Mouse (Mus musculus) kidney, embryonic 15.5 days (tissue): ENCODE data around the gene Ing5. TPM values are rescaled to one million over a fixed set of nuclear protein-coding genes. Genes with fewer than 3 reads are reported as not detected.
"Not testable (repeated sequence)": the region's sequence is repeated elsewhere in the genome, so short reads cannot be mapped to it uniquely, and the experiment has no call there.

Source experiments
- ATAC-seq: fragments of 200-750 bp; cut with Nextera tagmentation; replicated peaks from 2 replicates; pipeline ENCODE4 v1.8.0; 2017; ENCODE audit warnings: moderate TSS enrichment; ENCODE audit not compliant: low FRiP score
- H3K27ac ChIP-seq: fragments of 300-500 bp; sonication (generic); 2 replicates; pipeline ENCODE4 v1.5.1; 2015; ENCODE audit warnings: mild to moderate bottlenecking, inconsistent platforms
- H3K27me3 ChIP-seq: fragments of 300-500 bp; sonication (generic); 2 replicates; pipeline ENCODE4 v1.6.1; 2015; ENCODE audit warnings: inconsistent platforms
- H3K36me3 ChIP-seq: fragments of 300-500 bp; sonication (generic); 2 replicates; pipeline ENCODE4 v1.6.1; 2015; ENCODE audit warnings: inconsistent platforms
- H3K4me1 ChIP-seq: fragments of 300-500 bp; sonication (generic); 2 replicates; pipeline ENCODE4 v1.6.1; 2015; ENCODE audit warnings: inconsistent platforms
- H3K4me2 ChIP-seq: fragments of 300-500 bp; sonication (generic); 2 replicates; pipeline ENCODE4 v1.6.1; 2015; ENCODE audit warnings: moderate library complexity, mild to moderate bottlenecking, inconsistent platforms
- H3K4me3 ChIP-seq: fragments of 300-500 bp; sonication (generic); replicated peaks from 2 replicates; pipeline ENCODE4 v1.5.1; 2015; ENCODE audit warnings: mild to moderate bottlenecking, inconsistent platforms
- H3K9ac ChIP-seq: fragments of 300-500 bp; sonication (generic); 2 replicates; pipeline ENCODE4 v1.6.1; 2015; ENCODE audit warnings: mild to moderate bottlenecking, inconsistent platforms
- H3K9me3 ChIP-seq: fragments of 300-500 bp; sonication (generic); replicated peaks from 2 replicates; pipeline ENCODE4 v1.6.1; 2016; ENCODE audit warnings: inconsistent platforms
- WGBS: fragments of 180-500 bp; shearing (Covaris S2); methylation state at CpG from one replicate; pipeline ENCODE4 v1.1.7; 2015; ENCODE audit warnings: mixed read lengths; 5-methylcytosine and 5-hydroxymethylcytosine counted together
- polyA plus RNA-seq: library from polyadenylated mRNA; unstranded; fragments of >200 nt; fragmentation: Nextera tagmentation; extraction: Ambion mirVana; gene quantifications from 2 replicates; pipeline ENCODE4 v1.2.1, GENCODE M21; 2015

The Ing5 gene
- 19.0 and 19.3 TPM in 2 replicates for polyA plus RNA-seq

DNA sequence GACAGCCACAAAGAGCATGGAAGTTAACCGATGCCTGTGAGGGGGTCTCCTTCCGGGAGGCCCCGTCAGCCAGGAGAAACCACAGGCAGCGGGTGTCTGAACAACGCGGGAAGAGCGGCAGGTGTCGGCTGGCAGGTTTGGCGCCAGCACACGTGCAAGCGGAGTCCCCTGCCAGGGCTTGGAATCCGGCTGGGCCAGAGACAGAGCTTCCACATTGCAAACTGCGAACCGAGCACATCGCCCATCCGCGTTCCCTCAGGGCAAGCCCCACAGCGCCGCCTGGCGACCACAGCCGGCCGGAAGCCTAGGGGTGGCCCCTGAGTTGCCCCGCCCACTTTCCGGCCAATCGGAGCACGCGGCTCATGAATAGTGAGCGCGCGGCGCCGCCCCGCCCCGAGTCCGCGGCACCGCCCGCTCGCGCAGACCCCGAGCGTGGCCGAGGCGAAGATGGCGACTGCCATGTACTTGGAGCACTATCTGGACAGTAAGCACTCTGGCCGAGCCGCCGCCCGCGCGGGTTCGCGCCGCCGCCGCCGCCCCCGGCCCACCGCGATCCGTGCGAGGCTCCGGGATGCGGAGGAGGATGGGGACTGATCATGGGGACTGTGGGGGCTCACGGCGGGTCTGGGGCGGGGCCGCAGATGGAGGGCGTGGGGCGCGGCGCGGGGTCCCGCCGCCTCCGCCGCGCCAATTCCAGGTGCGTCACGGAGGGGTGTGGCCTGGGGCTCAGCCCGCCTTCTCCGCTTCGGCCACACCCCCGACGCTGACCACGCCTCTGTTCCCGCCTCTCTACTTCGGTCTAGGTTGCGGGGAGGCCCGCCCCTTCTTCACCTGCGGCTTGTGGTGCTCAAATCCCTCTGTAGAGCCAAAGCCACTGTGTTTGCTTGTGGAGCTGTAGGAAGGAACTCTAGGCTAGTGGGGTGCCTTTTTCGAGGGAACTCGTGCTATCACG lies at the start of gene Ing5:
Gene Ing5, plus strand, starts transcription at position 410 of the 952 bp plus-strand sequence.
- H3K36me3 ChIP-seq: peaks cover 51% of the 10 kb centered on the region
- ATAC-seq: peak; percentile 94
- no peaks in the 10 kb centered on the region for H3K27me3 ChIP-seq
- H3K4me1 ChIP-seq: peaks cover 41% of the 10 kb centered on the region
- H3K27ac ChIP-seq: peak within 1 kb of the TSS; percentile 99
- H3K9ac ChIP-seq: peak within 1 kb of the TSS; percentile 89
- peak within 1 kb of the TSS; percentile 92 for H3K4me3 ChIP-seq
- WGBS: under 1% methylated on average over 92 of the region's 94 CpGs
- peak within 1 kb of the TSS; percentile 88 for H3K4me2 ChIP-seq
- no peaks in the 10 kb centered on the region for H3K9me3 ChIP-seq

DNA sequence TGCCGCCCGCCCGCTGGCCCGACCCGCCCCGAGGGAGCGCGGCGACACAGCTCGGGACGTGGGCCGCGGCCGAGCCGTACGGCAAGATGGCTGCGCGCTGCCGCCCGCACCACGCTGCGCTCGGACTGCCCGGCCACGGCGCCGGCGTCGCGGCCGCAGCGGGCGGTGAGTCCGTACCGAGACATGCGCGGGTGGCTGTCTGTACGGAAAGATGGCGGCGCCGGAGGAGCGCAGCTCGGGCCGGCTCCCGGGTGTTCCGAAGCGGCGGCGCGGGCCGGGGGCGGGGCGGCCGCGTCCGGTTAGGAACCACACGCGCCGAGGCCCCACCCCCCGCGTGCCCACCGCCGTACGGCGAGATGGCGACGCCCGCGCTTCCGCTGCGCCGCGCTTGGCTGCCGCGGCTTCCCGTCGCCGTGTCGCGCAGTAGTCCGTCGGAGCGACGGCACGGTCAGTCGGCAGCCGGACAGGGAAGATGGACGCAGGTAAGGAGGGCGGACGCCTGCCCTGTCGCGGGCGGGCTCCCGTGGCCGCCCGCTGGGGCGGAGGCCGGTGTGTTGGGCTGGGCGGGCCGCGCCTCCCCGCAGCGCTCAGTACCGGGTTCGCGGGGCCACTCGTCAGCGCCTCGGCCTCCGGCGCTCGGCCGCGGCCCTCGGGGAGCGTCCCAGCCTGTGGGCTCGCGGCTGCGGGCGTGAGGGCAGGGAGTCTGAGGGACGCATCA lies 49.0 kb upstream of the Ing5 start, which contains the start of gene Thap4:
Gene Thap4, minus strand, starts transcription at position 292 of the 718 bp plus-strand sequence.
- peak within 1 kb of the TSS; percentile 86 for H3K4me2 ChIP-seq
- peak; percentile 94 for ATAC-seq
- WGBS: under 1% methylated on average over 117 of the region's 121 CpGs
- H3K27me3 ChIP-seq: no peaks in the 10 kb centered on the region
- H3K36me3 ChIP-seq: peaks cover 11% of the 10 kb centered on the region
- peak within 1 kb of the TSS; percentile 99 for H3K4me3 ChIP-seq
- H3K9ac ChIP-seq: peak within 1 kb of the TSS; percentile 77
- H3K4me1 ChIP-seq: peaks cover 29% of the 10 kb centered on the region
- peak within 1 kb of the TSS; percentile 92 for H3K27ac ChIP-seq
- no peaks in the 10 kb centered on the region for H3K9me3 ChIP-seq

DNA sequence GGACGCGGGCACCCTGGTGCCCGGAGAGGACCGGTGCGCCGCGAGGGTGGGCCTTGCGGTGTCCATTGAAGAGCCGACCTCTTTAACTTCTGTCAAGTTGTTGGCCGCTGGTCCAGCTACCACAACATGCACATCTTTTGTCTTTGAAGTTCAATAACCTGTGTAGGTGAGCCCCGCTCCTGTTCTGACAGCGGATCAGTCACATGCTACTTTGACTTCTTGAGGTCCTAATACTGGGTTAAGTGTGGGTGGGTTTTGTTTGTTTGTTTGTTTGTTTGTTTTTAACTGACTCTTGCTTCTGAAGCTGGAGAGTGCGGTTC lies 48.5 kb upstream of the Ing5 start:
- peak overlapping the region; percentile 77 for H3K9ac ChIP-seq
- peaks cover 29% of the 10 kb centered on the region for H3K4me1 ChIP-seq
- no peaks in the 10 kb centered on the region for H3K9me3 ChIP-seq
- no peak for ATAC-seq
- peaks cover 5% of the 10 kb centered on the region for H3K36me3 ChIP-seq
- H3K4me2 ChIP-seq: peak overlapping the region; percentile 86
- 0% methylated on average over 13 of the region's 13 CpGs for WGBS
- H3K4me3 ChIP-seq: peak overlapping the region; percentile 99
- H3K27ac ChIP-seq: peak overlapping the region; percentile 92
- H3K27me3 ChIP-seq: no peaks in the 10 kb centered on the region

DNA sequence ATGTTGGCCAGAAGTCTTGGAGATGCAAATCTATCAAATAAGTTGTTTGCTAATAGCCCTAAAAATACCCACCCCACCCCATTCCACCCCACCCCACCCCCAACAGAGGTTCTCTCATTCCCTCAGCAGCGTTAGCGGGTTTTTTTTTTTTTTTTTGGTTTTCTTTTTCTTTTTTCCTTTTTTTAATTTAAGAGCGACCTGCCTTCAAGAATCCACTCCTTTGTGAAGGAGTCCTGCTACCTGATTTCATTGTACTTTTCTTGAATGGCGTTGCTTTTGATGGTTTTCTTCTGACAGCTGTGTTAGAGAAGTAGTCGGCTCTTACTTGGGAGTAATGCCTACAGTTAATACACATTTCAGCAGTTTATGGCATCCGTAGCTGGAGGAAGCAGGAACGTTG lies 48.1 kb upstream of the Ing5 start:
- Histone ChIP-seq H3K9me3 (no peaks in the 10 kb centered on the region), H3K4me1 (peaks cover 29% of the 10 kb centered on the region), H3K36me3 (peaks cover 2% of the 10 kb centered on the region), H3K9ac (peak overlapping the region; percentile 77), H3K27me3 (no peaks in the 10 kb centered on the region), H3K4me3 (peak overlapping the region; percentile 99), H3K4me2 (peak overlapping the region; percentile 86), H3K27ac (peak overlapping the region; percentile 92)
- WGBS: 21% methylated on average over 7 of the region's 7 CpGs
- ATAC-seq: no peak

DNA sequence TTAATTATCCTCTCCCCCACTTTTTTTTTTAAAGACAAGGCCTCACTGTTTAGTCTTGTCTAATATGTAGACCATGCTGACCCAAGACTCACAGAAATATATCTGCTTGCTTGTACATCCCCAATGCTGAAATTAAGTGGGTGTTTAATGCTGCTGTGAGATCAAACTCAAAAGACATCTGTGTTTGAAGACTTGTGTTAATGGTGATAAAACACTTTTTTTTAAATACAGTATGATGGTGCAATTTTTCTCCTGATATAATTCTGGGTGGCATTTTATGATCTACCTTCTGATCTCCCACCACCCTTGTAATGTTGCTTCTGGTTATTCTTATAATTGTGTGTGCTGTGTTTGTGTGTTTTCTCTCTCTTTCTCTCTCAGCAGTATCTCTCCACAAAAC lies 47.6 kb upstream of the Ing5 start:
- Histone ChIP-seq H3K4me2 (peak overlapping the region; percentile 86), H3K27me3 (no peaks in the 10 kb centered on the region), H3K27ac (no peak overlapping the region), H3K36me3 (no peaks in the 10 kb centered on the region), H3K4me3 (peak overlapping the region; percentile 99; the same call in 1 of the 2 replicates), H3K9me3 (no peaks in the 10 kb centered on the region), H3K9ac (no peak overlapping the region), H3K4me1 (peaks cover 29% of the 10 kb centered on the region)
- no peak for ATAC-seq

DNA sequence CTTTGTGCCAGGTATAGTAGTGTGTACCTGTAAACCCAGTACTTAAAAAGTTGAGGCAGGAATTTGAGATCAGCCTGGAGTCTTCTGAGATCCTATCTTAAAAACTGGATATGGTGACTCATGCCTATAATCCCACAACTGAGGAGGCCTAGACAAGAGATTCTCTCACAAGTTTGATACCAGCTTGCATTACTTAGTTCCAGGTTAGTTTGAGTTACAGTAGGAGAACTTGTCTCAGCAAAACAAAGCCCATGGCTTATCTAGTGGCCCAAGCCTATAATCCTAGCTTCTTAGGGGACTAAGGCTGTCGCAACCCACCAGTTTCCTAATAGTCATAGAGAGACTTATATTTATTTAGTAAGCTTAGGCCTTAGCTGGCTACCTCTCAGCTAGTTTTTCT lies 43.7 kb upstream of the Ing5 start:
- Histone ChIP-seq H3K27me3 (no peaks in the 10 kb centered on the region), H3K4me1 (peaks cover 22% of the 10 kb centered on the region), H3K9ac (no peak overlapping the region), H3K4me2 (no peak overlapping the region), H3K27ac (no peak overlapping the region), H3K36me3 (no peaks in the 10 kb centered on the region), H3K9me3 (no peaks in the 10 kb centered on the region), H3K4me3 (no peak overlapping the region)
- WGBS: 92% methylated on average over 1 of the region's 1 CpGs
- no peak for ATAC-seq

DNA sequence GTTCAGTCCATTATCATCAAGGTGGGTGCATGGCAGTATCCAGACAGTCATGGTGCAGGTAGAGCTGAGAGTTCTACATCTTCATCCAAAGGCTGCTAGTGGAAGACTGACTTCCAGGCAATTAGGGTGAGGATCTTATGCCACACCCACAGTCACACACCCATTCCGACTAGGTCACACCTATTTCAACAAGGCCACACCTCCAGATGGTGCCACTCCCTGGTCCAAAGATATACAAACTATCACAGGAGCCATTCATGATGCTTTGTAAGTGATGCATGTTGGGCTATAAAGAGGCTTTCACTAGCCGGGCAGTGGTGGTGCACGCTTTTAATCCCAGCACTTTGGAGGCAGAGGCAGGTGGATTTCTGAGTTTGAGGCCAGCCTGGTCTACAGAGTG lies 40.2 kb upstream of the Ing5 start:
- not testable (repeated sequence) for H3K27me3 ChIP-seq, H3K4me1 ChIP-seq, H3K27ac ChIP-seq, H3K4me2 ChIP-seq, H3K4me3 ChIP-seq, H3K36me3 ChIP-seq, H3K9me3 ChIP-seq, ATAC-seq, H3K9ac ChIP-seq
- 86% methylated on average over 3 of the region's 3 CpGs for WGBS

DNA sequence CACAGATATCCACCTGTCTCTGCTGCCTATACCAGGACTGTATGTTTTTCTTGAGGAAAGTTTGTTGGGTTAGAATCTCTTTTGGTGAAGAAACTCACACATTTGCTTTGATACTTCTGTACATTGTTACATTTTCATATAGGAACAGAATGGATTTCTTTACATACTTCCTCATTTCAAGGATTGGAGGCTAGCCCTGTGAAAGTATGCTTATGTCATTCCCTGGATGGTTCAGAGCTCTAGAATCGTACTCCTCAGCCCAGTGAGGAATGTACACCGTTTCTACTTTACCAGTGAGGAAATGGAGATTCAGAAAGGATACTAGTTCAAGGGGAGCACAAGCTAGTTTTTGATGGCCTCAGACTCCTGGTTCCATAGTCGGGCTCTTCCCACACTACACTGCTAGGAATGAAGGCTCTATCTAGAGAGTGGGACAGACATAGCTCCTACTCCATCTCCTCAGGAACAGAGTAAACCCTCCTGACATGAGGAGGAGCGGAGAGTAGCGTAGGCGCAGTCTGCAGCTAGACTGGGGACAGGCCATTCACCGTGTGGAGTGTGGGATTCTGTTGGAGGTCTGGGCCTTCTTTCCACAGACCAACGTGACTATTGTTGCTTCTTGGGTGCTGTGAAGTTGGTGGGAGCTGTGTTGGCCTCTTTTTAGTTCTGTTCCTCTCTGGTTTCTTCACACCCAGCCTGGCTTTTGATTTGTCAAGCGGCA lies 38.7 kb upstream of the Ing5 start:
- Histone ChIP-seq H3K27ac (no peak overlapping the region), H3K9ac (no peak overlapping the region), H3K4me3 (no peak overlapping the region), H3K27me3 (no peaks in the 10 kb centered on the region), H3K4me1 (no peaks in the 10 kb centered on the region), H3K36me3 (peaks cover 20% of the 10 kb centered on the region), H3K4me2 (no peak overlapping the region), H3K9me3 (no peaks in the 10 kb centered on the region)
- ATAC-seq: no peak
- WGBS: 90% methylated on average over 9 of the region's 9 CpGs

DNA sequence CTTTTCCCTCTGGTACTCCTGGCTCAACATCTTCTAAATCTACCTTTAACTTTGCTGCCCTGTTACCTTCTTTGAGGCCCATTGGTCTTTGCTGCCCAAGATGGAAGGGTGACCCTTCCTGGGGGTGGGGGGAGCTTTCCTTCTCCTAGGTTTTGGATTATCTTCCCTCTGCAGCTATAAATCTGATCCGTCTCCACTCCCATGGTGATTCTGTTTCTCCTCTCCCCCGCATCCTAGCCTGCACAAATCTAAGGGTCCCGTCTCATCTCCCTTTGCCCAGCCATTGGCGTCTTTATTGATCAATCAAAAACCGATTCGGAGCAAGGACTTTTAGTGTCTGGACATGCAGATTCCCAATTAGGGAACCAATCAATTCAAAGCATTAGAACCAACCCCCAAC lies 36.2 kb upstream of the Ing5 start:
- Histone ChIP-seq H3K4me2 (no peak overlapping the region; the same call in 1 of the 2 replicates), H3K9ac (no peak overlapping the region), H3K4me3 (no peak overlapping the region), H3K27me3 (no peaks in the 10 kb centered on the region), H3K36me3 (peaks cover 33% of the 10 kb centered on the region), H3K27ac (no peak overlapping the region), H3K9me3 (no peaks in the 10 kb centered on the region), H3K4me1 (no peaks in the 10 kb centered on the region)
- ATAC-seq: peak; percentile 66
- 54% methylated on average over 6 of the region's 6 CpGs for WGBS

DNA sequence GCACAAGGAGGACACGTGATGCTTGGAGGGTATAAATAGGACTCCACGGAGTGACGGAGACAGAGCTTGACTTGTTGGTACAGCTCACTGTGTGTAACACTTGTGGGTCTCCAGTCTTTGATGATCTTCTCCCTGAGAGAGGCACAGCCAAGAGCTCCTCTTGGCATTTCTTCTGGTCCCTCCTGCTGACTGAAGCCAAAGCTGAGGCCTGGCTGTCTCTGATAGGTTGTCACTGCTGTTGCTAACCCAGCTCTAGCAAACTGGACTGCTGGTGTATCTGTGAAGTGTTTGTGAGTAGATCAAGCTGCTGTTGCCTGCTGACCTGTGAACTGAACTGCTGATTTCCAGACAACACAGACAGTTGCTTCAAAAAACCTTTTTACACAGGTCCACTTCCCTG lies 33.9 kb upstream of the Ing5 start:
- no peaks in the 10 kb centered on the region for H3K27me3 ChIP-seq
- 98% methylated on average over 3 of the region's 3 CpGs for WGBS
- no peak for ATAC-seq
- no peak overlapping the region for H3K27ac ChIP-seq
- no peaks in the 10 kb centered on the region for H3K9me3 ChIP-seq
- H3K4me2 ChIP-seq: no peak overlapping the region
- H3K9ac ChIP-seq: no peak overlapping the region
- H3K36me3 ChIP-seq: peaks cover 53% of the 10 kb centered on the region
- H3K4me1 ChIP-seq: no peaks in the 10 kb centered on the region
- H3K4me3 ChIP-seq: no peak overlapping the region

DNA sequence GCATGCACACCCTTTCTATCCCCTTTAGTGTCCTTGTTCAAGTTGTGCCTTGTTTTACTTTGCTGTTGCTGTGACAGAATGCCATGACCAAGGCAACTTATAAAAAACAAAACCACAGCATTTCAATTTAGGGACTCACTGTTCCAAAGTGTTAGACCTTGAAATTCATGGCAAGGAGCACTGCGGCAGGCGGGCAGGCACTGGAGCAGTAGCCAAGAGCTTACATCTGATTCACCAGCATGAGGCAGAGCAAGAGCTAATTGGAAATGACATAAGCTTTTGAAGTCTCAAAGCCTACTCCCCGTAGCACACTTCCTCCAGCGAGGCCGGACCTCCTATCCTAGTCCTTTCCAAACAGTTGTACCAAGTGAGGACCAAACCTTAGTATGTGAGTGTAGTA lies 27.1 kb upstream of the Ing5 start:
- H3K9ac ChIP-seq: no peak overlapping the region
- no peaks in the 10 kb centered on the region for H3K4me1 ChIP-seq
- ATAC-seq: no peak
- no peak overlapping the region for H3K27ac ChIP-seq
- H3K27me3 ChIP-seq: no peaks in the 10 kb centered on the region
- peaks cover 85% of the 10 kb centered on the region for H3K36me3 ChIP-seq
- no peak overlapping the region for H3K4me3 ChIP-seq
- H3K4me2 ChIP-seq: no peak overlapping the region
- 95% methylated on average over 5 of the region's 5 CpGs for WGBS
- no peaks in the 10 kb centered on the region for H3K9me3 ChIP-seq

DNA sequence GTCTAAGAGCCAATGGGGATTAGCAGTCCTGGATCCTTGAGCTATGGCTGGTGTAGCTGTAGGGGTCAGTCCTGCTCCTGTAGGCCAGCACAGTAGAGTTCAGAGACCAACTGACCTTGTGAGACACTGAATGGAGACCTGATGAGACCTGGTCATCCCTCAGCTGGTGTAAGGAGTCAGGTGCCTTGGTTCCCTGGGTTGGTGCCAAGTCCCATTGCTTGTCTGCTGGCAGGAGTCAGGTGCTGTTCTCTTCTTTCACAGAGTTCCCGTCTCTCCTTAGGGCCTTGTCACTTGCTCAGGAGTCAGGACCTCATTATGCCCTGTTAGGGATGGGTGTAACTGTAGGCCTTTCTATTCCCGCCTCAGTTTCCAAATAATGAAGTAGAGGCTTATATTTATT lies 16.9 kb upstream of the Ing5 start:
- no peak for ATAC-seq
- Histone ChIP-seq H3K27me3 (no peaks in the 10 kb centered on the region), H3K4me2 (no peak overlapping the region), H3K4me1 (no peaks in the 10 kb centered on the region), H3K4me3 (no peak overlapping the region), H3K9ac (no peak overlapping the region), H3K27ac (no peak overlapping the region), H3K36me3 (peaks cover 100% of the 10 kb centered on the region), H3K9me3 (no peaks in the 10 kb centered on the region)
- 83% methylated on average over 2 of the region's 2 CpGs for WGBS
